Mouse (Mus musculus) frontal cortex, postnatal 36 days (tissue): Measurements from ENCODE around the gene Cd27.
"Not testable (repeated sequence)": the region's sequence is repeated elsewhere in the genome, so short reads cannot be mapped to it uniquely, and the experiment has no call there.

Source experiments
- DNase-seq, 2 experiments: peaks; one replicate each; pipeline ENCODE4 v3.0.0; 2022; ENCODE audit warnings: low spot score in 2 of 2

Gene Cd27

GRCm38 (mm10) chr6:125236782-125237181 lies at the start of gene Cd27:
Gene Cd27, minus strand, starts transcription at chr6:125237010.
- DNase-seq = no peak

GRCm38 (mm10) chr6:125285890-125286289 lies 49.1 kb upstream of the Cd27 start, which contains the start of gene Tuba3a:
Gene Tuba3a, minus strand, starts transcription at chr6:125286042.
- no peak for DNase-seq

GRCm38 (mm10) chr6:125284751-125285150 lies 47.9 kb upstream of the Cd27 start:
- no peak for DNase-seq

GRCm38 (mm10) chr6:125284250-125284649 lies 47.4 kb upstream of the Cd27 start:
- DNase-seq = no peak

- DNase-seq = not testable (repeated sequence)
Measured at GRCm38 (mm10) chr6:125282721-125283120, 45.9 kb upstream of the Cd27 start.

- no peak for DNase-seq
Measured at GRCm38 (mm10) chr6:125279729-125280128, 42.9 kb upstream of the Cd27 start.

- peak in 1 of 2 experiments; percentile 17 for DNase-seq
Measured at GRCm38 (mm10) chr6:125274841-125275563, 38.2 kb upstream of the Cd27 start.

- DNase-seq = no peak
Measured at GRCm38 (mm10) chr6:125272228-125272785, 35.5 kb upstream of the Cd27 start.

- peak; percentile 91 to 95 for DNase-seq
Measured at GRCm38 (mm10) chr6:125271455-125272227, 34.8 kb upstream of the Cd27 start.

GRCm38 (mm10) chr6:125268799-125269198 lies 32.0 kb upstream of the Cd27 start:
- DNase-seq = no peak

- no peak for DNase-seq
Measured at GRCm38 (mm10) chr6:125267469-125267868, 30.7 kb upstream of the Cd27 start.

- DNase-seq = not testable (repeated sequence)
Measured at GRCm38 (mm10) chr6:125266600-125266999, 29.8 kb upstream of the Cd27 start.

- DNase-seq = no peak
Measured at GRCm38 (mm10) chr6:125266091-125266490, 29.3 kb upstream of the Cd27 start.

GRCm38 (mm10) chr6:125265239-125265638 lies 28.4 kb upstream of the Cd27 start:
- DNase-seq = peak; percentile 31 to 53

GRCm38 (mm10) chr6:125264219-125264618 lies 27.4 kb upstream of the Cd27 start:
- no peak for DNase-seq

- DNase-seq = no peak
Measured at GRCm38 (mm10) chr6:125260006-125260555, 23.3 kb upstream of the Cd27 start.

- peak in 1 of 2 experiments; percentile 17 for DNase-seq
Measured at GRCm38 (mm10) chr6:125256222-125256966, 19.6 kb upstream of the Cd27 start.

- DNase-seq = no peak
Measured at GRCm38 (mm10) chr6:125255516-125256044, 18.8 kb upstream of the Cd27 start.

- no peak for DNase-seq
Measured at GRCm38 (mm10) chr6:125253863-125254715, 17.3 kb upstream of the Cd27 start.

- no peak for DNase-seq
Measured at GRCm38 (mm10) chr6:125252711-125253110, 15.9 kb upstream of the Cd27 start.
